Comparison of ENCODE assay signal across 10 mouse cellular contexts in the genomic region with DNA sequence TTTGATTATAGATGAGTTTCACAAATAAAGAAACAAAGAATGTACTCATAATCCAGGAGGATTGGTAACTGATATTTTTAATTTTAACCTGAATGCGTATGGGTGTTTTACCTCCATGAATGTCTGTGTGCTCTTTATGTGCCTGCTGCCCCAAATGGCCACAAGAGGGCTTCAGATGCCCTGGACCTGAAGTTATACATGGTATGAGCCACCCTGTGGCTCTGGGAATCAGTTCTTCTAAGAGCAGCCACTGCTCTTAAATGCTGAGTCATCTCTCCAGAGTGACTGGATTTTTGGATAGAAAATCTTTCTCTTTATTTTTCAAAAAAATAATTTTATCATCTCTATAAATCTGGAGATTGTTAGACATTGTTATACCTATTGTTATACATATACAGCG.
DNase-seq lines count a peak whose midpoint lies in the region; ATAC-seq and TF ChIP-seq lines count a peak whose summit lies in the region.
"Had no signal": no experiment of that assay in that cellular context is flagged by ENCODE, and none has a peak within 500 bp of the region (broad histone marks: within the 10 kb centered on the region; RNA-seq: fewer than 3 reads in every experiment).

No protein-coding gene starts in this region.

- no peak overlapping the region for H3K4me3 ChIP-seq in layer of hippocampus, adult 2 months
- H3K4me3 ChIP-seq in lung, embryonic 14.5 days (ENCODE audit: low read depth, low read length): no peak overlapping the region
- H3K4me3 ChIP-seq: liver, embryonic 15.5 days had no signal

- no peak for DNase-seq in layer of hippocampus, adult 2 months (ENCODE audit: low spot score in 2 of 2)
- no peak for DNase-seq in layer of hippocampus, adult 9-10 months (ENCODE audit: low spot score)
- peak; percentile 83 for DNase-seq in ES-CJ7 (ENCODE audit: low read depth, low spot score)
- DNase-seq in adrenal gland, postnatal 36 days: peak; percentile 10 to 23
- peak; percentile 48 for DNase-seq in lung, embryonic 14.5 days
- no peak for DNase-seq in cerebellum, adult 11 months
- no peak for DNase-seq in right cerebral cortex, postnatal 14 days
- DNase-seq: cerebellum, adult 9-10 months; heart, adult 11 months had no signal

- no peaks in the 10 kb centered on the region for H3K9me3 ChIP-seq in lung, embryonic 14.5 days (ENCODE audit: low read depth, low read length)
- H3K9me3 ChIP-seq: liver, embryonic 15.5 days had no signal

- peak; percentile 73 for TF ChIP-seq CTCF in layer of hippocampus, adult 2 months (conservative IDR thresholded peaks at IDR 0.05)
- TF ChIP-seq CTCF in lung, embryonic 14.5 days (IDR thresholded peaks at IDR 0.05; ENCODE audit: low read depth): peak; percentile 66

- no peak overlapping the region for H3K4me2 ChIP-seq in lung, embryonic 14.5 days
- H3K4me2 ChIP-seq: liver, embryonic 15.5 days had no signal

- H3K27me3 ChIP-seq in lung, embryonic 14.5 days (ENCODE audit: insufficient read depth, low read length): no peaks in the 10 kb centered on the region
- H3K27me3 ChIP-seq: liver, embryonic 15.5 days had no signal

- no peak overlapping the region for H3K27ac ChIP-seq in layer of hippocampus, adult 2 months
- H3K27ac ChIP-seq in lung, embryonic 14.5 days (ENCODE audit: low read depth): no peak overlapping the region
- H3K27ac ChIP-seq: liver, embryonic 15.5 days had no signal

- 0 out of 2 replicates have a peak, but pooled peaks cover 12% of the 10 kb centered on the region for H3K36me3 ChIP-seq in lung, embryonic 14.5 days (ENCODE audit: insufficient read depth)
- H3K36me3 ChIP-seq: liver, embryonic 15.5 days had no signal

- H3K9ac ChIP-seq in lung, embryonic 14.5 days: no peak overlapping the region
- H3K9ac ChIP-seq: liver, embryonic 15.5 days had no signal

- WGBS in lung, embryonic 14.5 days: 99% methylated on average over 2 of the region's 2 CpGs

- no peak for ATAC-seq in lung, embryonic 14.5 days (ENCODE audit: insufficient read depth)

- H3K4me1 ChIP-seq in lung, embryonic 14.5 days (ENCODE audit: insufficient read depth): no peaks in the 10 kb centered on the region
- H3K4me1 ChIP-seq: liver, embryonic 15.5 days had no signal

Comparison
In these comparisons a context has a peak if more than half of its experiments do, and no peak if none do; other contexts are left out.
1. DNase-seq: peak in ES-CJ7 (single experiment), adrenal gland, postnatal 36 days (2 of 2) and lung, embryonic 14.5 days (single experiment); none in layer of hippocampus, adult 2 months (0 of 2), layer of hippocampus, adult 9-10 months (single experiment), cerebellum, adult 11 months (single experiment) and right cerebral cortex, postnatal 14 days (single experiment).